Mouse (Mus musculus) midbrain, embryonic 13.5 days (tissue): ENCODE measurements at regions not wholly inside any gene's neighbourhood (a gene's known extent, or its start where the extent isn't known, plus 50 kb on each side); places are given as distances from the start of the nearest gene placed in this dataset.

Experiments used
- ATAC-seq: fragments of 200-750 bp; cut with Nextera tagmentation; 2 replicates; pipeline ENCODE4 v1.8.0; 2017; ENCODE audit warnings: mild to moderate bottlenecking, moderate TSS enrichment, moderate library complexity
- H3K27ac ChIP-seq: fragments of 300-500 bp; sonication (generic); 2 replicates; pipeline ENCODE4 v1.5.1; 2015; ENCODE audit warnings: inconsistent platforms, mild to moderate bottlenecking, moderate library complexity
- H3K27me3 ChIP-seq: fragments of 300-500 bp; sonication (generic); 2 replicates; pipeline ENCODE4 v1.6.1; 2015; ENCODE audit warnings: mild to moderate bottlenecking, inconsistent platforms
- H3K36me3 ChIP-seq: fragments of 300-500 bp; sonication (generic); 2 replicates; pipeline ENCODE4 v1.6.1; 2015; ENCODE audit warnings: mild to moderate bottlenecking, inconsistent platforms
- H3K4me1 ChIP-seq: fragments of 300-500 bp; sonication (generic); replicated peaks from 2 replicates; pipeline ENCODE4 v1.6.1; 2015; ENCODE audit warnings: inconsistent platforms
- H3K4me2 ChIP-seq: fragments of 300-500 bp; sonication (generic); replicated peaks from 2 replicates; pipeline ENCODE4 v1.6.1; 2015; ENCODE audit warnings: moderate library complexity, mild to moderate bottlenecking, inconsistent platforms
- H3K4me3 ChIP-seq: fragments of 300-500 bp; sonication (generic); replicated peaks from 2 replicates; pipeline ENCODE4 v1.5.1; 2015; ENCODE audit warnings: mild to moderate bottlenecking, inconsistent platforms
- H3K9ac ChIP-seq: fragments of 300-500 bp; sonication (generic); replicated peaks from 2 replicates; pipeline ENCODE4 v1.6.1; 2015; ENCODE audit warnings: mild to moderate bottlenecking, inconsistent platforms
- H3K9me3 ChIP-seq: fragments of 300-500 bp; sonication (generic); 2 replicates; pipeline ENCODE4 v1.6.1; 2016; ENCODE audit warnings: mild to moderate bottlenecking, inconsistent platforms
- WGBS: fragments of 180-500 bp; shearing (Covaris S2); methylation state at CpG from one replicate; pipeline ENCODE4 v1.1.7; 2015; 5-methylcytosine and 5-hydroxymethylcytosine counted together

GRCm38 (mm10) chr5:43360298-43360697, 127.3 kb downstream of the Cpeb2 start:
- no peaks in the 10 kb centered on the region for H3K27me3 ChIP-seq
- ATAC-seq: no peak
- H3K27ac ChIP-seq: no peak overlapping the region
- H3K9ac ChIP-seq: no peak overlapping the region
- WGBS: 43% methylated on average over 3 of the region's 3 CpGs
- no peak overlapping the region for H3K4me3 ChIP-seq
- no peaks in the 10 kb centered on the region for H3K36me3 ChIP-seq
- no peak overlapping the region for H3K4me2 ChIP-seq
- peaks cover 10% of the 10 kb centered on the region for H3K4me1 ChIP-seq
- H3K9me3 ChIP-seq: no peaks in the 10 kb centered on the region

DNA sequence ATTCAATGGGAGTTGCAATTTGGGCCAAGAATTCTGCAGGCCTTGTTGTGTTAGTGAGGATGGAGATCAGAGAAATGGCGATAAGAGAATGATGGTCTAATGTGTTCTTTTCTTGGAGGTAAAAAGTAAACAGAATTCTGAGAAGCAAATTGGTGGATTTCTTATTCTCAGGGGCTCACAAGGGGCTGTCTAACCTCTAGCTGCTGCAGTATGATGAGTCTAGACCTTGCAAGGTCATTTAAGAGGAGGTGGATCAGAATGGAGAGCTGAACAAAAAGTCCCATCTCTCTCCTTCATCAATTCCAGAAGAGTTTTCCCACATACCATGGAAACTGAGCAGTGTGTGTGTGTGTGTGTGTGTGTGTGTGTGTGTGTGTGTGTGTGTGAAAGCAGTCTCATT, 128.1 kb downstream of the Cpeb2 start:
- Histone ChIP-seq H3K4me3 (no peak overlapping the region), H3K27ac (no peak overlapping the region), H3K36me3 (no peaks in the 10 kb centered on the region), H3K4me2 (no peak overlapping the region), H3K9ac (no peak overlapping the region), H3K9me3 (no peaks in the 10 kb centered on the region), H3K27me3 (no peaks in the 10 kb centered on the region), H3K4me1 (0 out of 2 replicates have a peak, but pooled peaks cover 2% of the 10 kb centered on the region)
- 92% methylated on average over 1 of the region's 1 CpGs for WGBS
- ATAC-seq: no peak

- no peak overlapping the region for H3K27ac ChIP-seq
- H3K9me3 ChIP-seq: no peaks in the 10 kb centered on the region
- H3K27me3 ChIP-seq: no peaks in the 10 kb centered on the region
- no peaks in the 10 kb centered on the region for H3K4me1 ChIP-seq
- no peak overlapping the region for H3K4me3 ChIP-seq
- H3K36me3 ChIP-seq: no peaks in the 10 kb centered on the region
- ATAC-seq: no peak
- H3K4me2 ChIP-seq: no peak overlapping the region
- WGBS: 74% methylated on average over 1 of the region's 1 CpGs
- H3K9ac ChIP-seq: no peak overlapping the region
Measured at GRCm38 (mm10) chr5:43372385-43372784, 139.4 kb downstream of the Cpeb2 start.

- no peak overlapping the region for H3K27ac ChIP-seq
- H3K4me3 ChIP-seq: no peak overlapping the region
- H3K36me3 ChIP-seq: no peaks in the 10 kb centered on the region
- H3K4me2 ChIP-seq: no peak overlapping the region
- ATAC-seq: no peak
- no peaks in the 10 kb centered on the region for H3K27me3 ChIP-seq
- WGBS: 90% methylated on average over 3 of the region's 3 CpGs
- H3K9ac ChIP-seq: no peak overlapping the region
- no peaks in the 10 kb centered on the region for H3K9me3 ChIP-seq
- H3K4me1 ChIP-seq: no peaks in the 10 kb centered on the region
Measured at GRCm38 (mm10) chr5:43384689-43385375, 130.5 kb upstream of the C1qtnf7 start.

- 36% methylated on average over 2 of the region's 2 CpGs for WGBS
- no peaks in the 10 kb centered on the region for H3K36me3 ChIP-seq
- H3K4me1 ChIP-seq: no peaks in the 10 kb centered on the region
- no peaks in the 10 kb centered on the region for H3K27me3 ChIP-seq
- ATAC-seq: no peak
- no peak overlapping the region for H3K9ac ChIP-seq
- H3K9me3 ChIP-seq: no peaks in the 10 kb centered on the region
- H3K4me3 ChIP-seq: no peak overlapping the region
- H3K4me2 ChIP-seq: no peak overlapping the region
- H3K27ac ChIP-seq: no peak overlapping the region
Measured at GRCm38 (mm10) chr5:43390997-43391396, 124.3 kb upstream of the C1qtnf7 start.

- ATAC-seq: peak; percentile 91
- Histone ChIP-seq H3K36me3 (no peaks in the 10 kb centered on the region), H3K4me2 (no peak overlapping the region), H3K4me3 (no peak overlapping the region), H3K4me1 (no peaks in the 10 kb centered on the region), H3K27ac (no peak overlapping the region), H3K9ac (no peak overlapping the region), H3K27me3 (no peaks in the 10 kb centered on the region), H3K9me3 (no peaks in the 10 kb centered on the region)
- 30% methylated on average over 3 of the region's 3 CpGs for WGBS
Measured at GRCm38 (mm10) chr5:43391412-43392029, 123.8 kb upstream of the C1qtnf7 start.

DNA sequence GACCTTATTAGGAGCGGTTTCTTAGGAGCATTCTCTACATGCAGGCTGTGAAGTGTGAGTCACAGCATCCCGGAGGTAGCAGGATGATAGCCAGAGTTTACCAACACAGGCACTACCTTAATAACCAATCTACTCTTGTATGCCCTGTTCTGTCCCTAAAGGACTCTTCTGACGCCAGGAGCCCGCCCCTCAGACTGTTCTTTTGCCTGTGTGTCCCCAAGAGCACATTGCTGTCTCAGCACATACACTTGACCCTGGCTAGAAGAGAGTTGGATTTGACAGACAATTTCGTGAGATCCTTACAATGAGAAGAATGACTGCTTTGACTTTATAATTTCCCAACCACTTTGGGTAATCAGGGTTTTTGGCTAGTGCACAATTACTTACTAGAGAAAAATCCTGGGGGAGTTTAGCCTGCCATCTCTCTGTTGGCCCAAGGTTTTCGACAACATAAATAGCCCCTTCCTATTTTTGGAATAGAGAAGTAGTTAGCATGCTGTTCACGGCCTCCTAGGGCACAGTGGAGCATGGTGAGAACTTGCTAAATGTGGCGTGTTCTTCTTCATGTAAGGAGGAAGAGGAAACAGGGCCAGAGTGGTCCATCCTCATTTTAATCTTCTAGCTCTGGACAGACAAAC, 122.3 kb upstream of the C1qtnf7 start:
- peak; percentile 66; the same call in 1 of the 2 replicates for ATAC-seq
- Histone ChIP-seq H3K4me1 (no peaks in the 10 kb centered on the region), H3K27ac (no peak overlapping the region), H3K4me3 (no peak overlapping the region), H3K4me2 (no peak overlapping the region), H3K36me3 (no peaks in the 10 kb centered on the region), H3K9me3 (no peaks in the 10 kb centered on the region), H3K27me3 (no peaks in the 10 kb centered on the region), H3K9ac (no peak overlapping the region)
- 70% methylated on average over 8 of the region's 8 CpGs for WGBS

- H3K4me1 ChIP-seq: no peaks in the 10 kb centered on the region
- WGBS: 97% methylated on average over 2 of the region's 2 CpGs
Measured at GRCm38 (mm10) chr5:43417259-43417658, 98.1 kb upstream of the C1qtnf7 start.

GRCm38 (mm10) chr5:43422815-43423687, 92.3 kb upstream of the C1qtnf7 start:
- 80% methylated on average over 9 of the region's 9 CpGs for WGBS
- Histone ChIP-seq H3K36me3 (no peaks in the 10 kb centered on the region), H3K4me3 (no peak overlapping the region), H3K9ac (no peak overlapping the region), H3K9me3 (no peaks in the 10 kb centered on the region), H3K4me1 (no peaks in the 10 kb centered on the region), H3K27ac (no peak overlapping the region), H3K27me3 (no peaks in the 10 kb centered on the region), H3K4me2 (no peak overlapping the region)
- ATAC-seq: peak; percentile 87

More at GRCm38 (mm10) chr5:43417259-43417658, 98.1 kb upstream of the C1qtnf7 start:
- Histone ChIP-seq H3K36me3 (no peaks in the 10 kb centered on the region), H3K27ac (no peak overlapping the region), H3K27me3 (no peaks in the 10 kb centered on the region), H3K9me3 (no peaks in the 10 kb centered on the region), H3K9ac (no peak overlapping the region), H3K4me3 (no peak overlapping the region), H3K4me2 (no peak overlapping the region)
- ATAC-seq: no peak

DNA sequence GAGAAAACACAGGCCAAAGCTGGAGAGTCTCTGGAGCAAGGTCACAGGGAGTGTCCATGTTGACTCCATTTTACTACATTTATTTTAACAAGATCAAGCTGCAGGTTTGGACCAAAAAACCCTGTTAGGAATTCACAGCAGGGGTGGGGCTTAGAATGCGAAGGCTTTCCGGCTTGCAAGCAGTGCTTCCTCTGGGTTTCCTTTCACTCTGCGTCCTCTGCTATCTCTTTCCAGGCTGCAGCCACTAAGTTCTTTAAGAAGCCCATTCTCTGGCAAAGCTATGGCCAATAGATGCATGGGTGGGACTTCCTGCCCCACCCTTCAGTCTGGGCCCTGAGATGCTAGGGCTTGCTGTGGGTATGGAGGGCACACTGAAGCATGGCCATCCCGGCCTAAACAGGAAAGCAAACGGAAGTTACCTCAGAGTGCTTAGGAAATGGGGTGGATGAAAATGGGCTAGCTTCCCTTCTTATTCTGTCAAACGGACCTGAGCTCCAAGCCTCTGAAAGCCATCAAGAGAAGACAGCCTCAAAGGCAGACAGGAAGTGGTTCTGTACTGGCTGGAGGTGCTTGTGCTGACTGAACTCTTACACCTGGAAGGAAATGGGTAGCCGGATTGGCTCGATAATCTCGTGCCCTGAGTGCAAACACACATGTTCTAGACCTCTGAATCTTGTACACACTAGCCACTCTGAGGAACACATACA, 90.6 kb upstream of the C1qtnf7 start:
- Histone ChIP-seq H3K9me3 (no peaks in the 10 kb centered on the region), H3K36me3 (no peaks in the 10 kb centered on the region), H3K4me3 (no peak overlapping the region), H3K27me3 (no peaks in the 10 kb centered on the region), H3K27ac (no peak overlapping the region), H3K9ac (no peak overlapping the region), H3K4me1 (no peaks in the 10 kb centered on the region), H3K4me2 (no peak overlapping the region)
- no peak for ATAC-seq
- 84% methylated on average over 9 of the region's 9 CpGs for WGBS

GRCm38 (mm10) chr5:43433337-43433736, 82.0 kb upstream of the C1qtnf7 start:
- Histone ChIP-seq H3K9ac (no peak overlapping the region), H3K36me3 (no peaks in the 10 kb centered on the region), H3K4me2 (no peak overlapping the region), H3K9me3 (no peaks in the 10 kb centered on the region), H3K4me1 (no peaks in the 10 kb centered on the region), H3K27me3 (no peaks in the 10 kb centered on the region), H3K27ac (no peak overlapping the region), H3K4me3 (no peak overlapping the region)
- ATAC-seq: no peak
- WGBS: 86% methylated on average over 2 of the region's 2 CpGs
